Mouse (Mus musculus) olfactory bulb, adult 2 months (tissue): ENCODE results near the gene Ppp1r32.

Source experiments
- CTCF ChIP-seq: fragments of 200-500 bp; IDR thresholded peaks from 2 replicates; pipeline ENCODE4 v1.5.1; 2012; ENCODE audit warnings: low read depth, mild to moderate bottlenecking, low read length, moderate library complexity; ENCODE audit not compliant: insufficient read depth
- POLR2A ChIP-seq: fragments of 200-500 bp; IDR thresholded peaks from 2 replicates; pipeline ENCODE4 v1.6.1; 2012; ENCODE audit warnings: mild to moderate bottlenecking, low read depth, low read length, moderate library complexity; ENCODE audit not compliant: insufficient read depth

DNA sequence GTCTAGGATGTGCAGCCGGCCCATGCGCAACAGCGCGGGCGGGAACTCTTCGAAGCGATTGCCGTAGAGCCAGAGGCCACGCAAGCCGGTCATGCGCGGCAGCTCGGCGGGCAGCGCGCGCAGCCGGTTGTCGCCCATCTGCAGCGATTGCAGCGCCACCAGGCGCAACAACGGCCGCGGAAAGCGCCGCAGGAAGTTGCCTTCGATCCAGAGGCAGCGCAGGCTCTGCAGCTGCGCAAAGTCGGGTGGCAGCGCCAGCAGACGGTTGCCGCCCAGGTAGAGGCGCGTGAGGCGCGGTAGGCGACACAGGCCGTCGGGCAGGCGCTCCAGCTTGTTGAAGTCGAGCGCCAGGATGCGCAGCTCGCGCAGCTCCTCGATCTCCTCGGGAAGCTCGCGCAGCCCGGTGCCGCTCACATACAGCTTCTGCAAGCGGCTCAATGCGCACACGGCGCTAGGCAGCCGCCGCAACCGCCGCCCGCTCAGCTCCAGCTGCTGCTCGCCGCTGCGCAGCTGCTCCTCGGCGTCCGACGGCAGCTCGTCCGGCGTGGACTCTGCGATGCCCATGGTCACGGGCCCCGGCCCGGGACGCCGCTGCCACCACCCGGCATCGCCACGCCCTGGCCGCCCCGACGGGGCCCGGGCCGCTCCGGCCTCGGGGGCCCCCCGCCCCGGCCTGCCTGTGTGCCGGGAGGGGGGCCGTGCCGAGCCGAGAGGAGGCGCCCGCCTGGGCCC is 25.8 kb downstream of the Ppp1r32 start, which contains the start of gene Lrrc10b:
- no peak for TF ChIP-seq CTCF
- TF ChIP-seq POLR2A = 0 out of 2 replicates have a peak, but pooled peaks have one; percentile 2
